ENCODE assay signal across 18 mouse cellular contexts in genomic region chr9:101717911-101718310, GRCm38 (mm10).
DNase-seq lines count a peak whose midpoint lies in the region; ATAC-seq lines count a peak whose summit lies in the region.
"Had no signal": no experiment of that assay in that cellular context is flagged by ENCODE, and none has a peak within 500 bp of the region (broad histone marks: within the 10 kb centered on the region; RNA-seq: fewer than 3 reads in every experiment).

No protein-coding gene starts in this region.

- no peak overlapping the region for H3K4me3 ChIP-seq in forebrain, embryonic 14.5 days (ENCODE audit: low read depth, low read length)
- no peak overlapping the region for H3K4me3 ChIP-seq in forebrain, embryonic 16.5 days (replicated peaks; ENCODE audit: low read length)
- no peak overlapping the region for H3K4me3 ChIP-seq in hindbrain, embryonic 10.5 days
- no peak overlapping the region for H3K4me3 ChIP-seq in midbrain, embryonic 13.5 days (replicated peaks)
- H3K4me3 ChIP-seq in neural tube, embryonic 15.5 days (replicated peaks), result no peak overlapping the region
- no peak overlapping the region for H3K4me3 ChIP-seq in kidney, embryonic 14.5 days (ENCODE audit: low read length)
- no peak overlapping the region for H3K4me3 ChIP-seq in liver, embryonic 12.5 days
- H3K4me3 ChIP-seq: heart, embryonic 12.5 days; kidney, embryonic 15.5 days; left cerebral cortex, adult 2 months had no signal

- H3K9me3 ChIP-seq in forebrain, embryonic 14.5 days (replicated peaks; ENCODE audit: control insufficient read depth, low read length), result 0 out of 2 replicates have a peak, but pooled peaks cover 2% of the 10 kb centered on the region
- H3K9me3 ChIP-seq in forebrain, embryonic 16.5 days (ENCODE audit: control insufficient read depth, low read length), result no peaks in the 10 kb centered on the region; the same call in 1 of the 2 replicates
- no peaks in the 10 kb centered on the region for H3K9me3 ChIP-seq in hindbrain, embryonic 10.5 days
- no peaks in the 10 kb centered on the region for H3K9me3 ChIP-seq in midbrain, embryonic 13.5 days
- H3K9me3 ChIP-seq in neural tube, embryonic 15.5 days (replicated peaks), result no peaks in the 10 kb centered on the region
- H3K9me3 ChIP-seq in kidney, embryonic 14.5 days (ENCODE audit: control insufficient read depth, low read length), result no peaks in the 10 kb centered on the region
- H3K9me3 ChIP-seq in liver, embryonic 12.5 days (replicated peaks), result no peaks in the 10 kb centered on the region
- H3K9me3 ChIP-seq: kidney, embryonic 15.5 days had no signal

- no peaks in the 10 kb centered on the region for H3K27me3 ChIP-seq in forebrain, embryonic 14.5 days (replicated peaks; ENCODE audit: control insufficient read depth, insufficient read depth, low read length)
- H3K27me3 ChIP-seq in forebrain, embryonic 16.5 days (replicated peaks; ENCODE audit: control insufficient read depth, insufficient read depth, low read length), result no peaks in the 10 kb centered on the region
- no peaks in the 10 kb centered on the region for H3K27me3 ChIP-seq in hindbrain, embryonic 10.5 days (ENCODE audit: insufficient read depth, poor library complexity, severe bottlenecking)
- no peaks in the 10 kb centered on the region for H3K27me3 ChIP-seq in midbrain, embryonic 13.5 days
- no peaks in the 10 kb centered on the region for H3K27me3 ChIP-seq in neural tube, embryonic 15.5 days (replicated peaks)
- H3K27me3 ChIP-seq in kidney, embryonic 14.5 days (ENCODE audit: control insufficient read depth, insufficient read depth, low read length), result no peaks in the 10 kb centered on the region
- H3K27me3 ChIP-seq in liver, embryonic 12.5 days (replicated peaks), result no peaks in the 10 kb centered on the region
- H3K27me3 ChIP-seq: heart, embryonic 12.5 days; kidney, embryonic 15.5 days; megakaryocyte, embryonic 14.5 days had no signal

- ATAC-seq in forebrain, embryonic 14.5 days, result no peak
- ATAC-seq in forebrain, embryonic 16.5 days, result no peak
- ATAC-seq in midbrain, embryonic 13.5 days, result peak; percentile 55; the same call in 1 of the 2 replicates
- ATAC-seq in neural tube, embryonic 15.5 days (ENCODE audit: low FRiP score), result peak; percentile 86
- ATAC-seq in kidney, embryonic 14.5 days (ENCODE audit: low FRiP score, low TSS enrichment), result no peak
- no peak for ATAC-seq in liver, embryonic 12.5 days

- H3K36me3 ChIP-seq in forebrain, embryonic 14.5 days (ENCODE audit: control insufficient read depth, insufficient read depth, low read length), result no peaks in the 10 kb centered on the region
- no peaks in the 10 kb centered on the region for H3K36me3 ChIP-seq in forebrain, embryonic 16.5 days (ENCODE audit: control insufficient read depth, insufficient read depth)
- H3K36me3 ChIP-seq in hindbrain, embryonic 10.5 days, result no peaks in the 10 kb centered on the region
- no peaks in the 10 kb centered on the region for H3K36me3 ChIP-seq in midbrain, embryonic 13.5 days
- H3K36me3 ChIP-seq in neural tube, embryonic 15.5 days, result no peaks in the 10 kb centered on the region
- H3K36me3 ChIP-seq in kidney, embryonic 14.5 days (ENCODE audit: control insufficient read depth, insufficient read depth, low read length), result no peaks in the 10 kb centered on the region
- no peaks in the 10 kb centered on the region for H3K36me3 ChIP-seq in liver, embryonic 12.5 days
- H3K36me3 ChIP-seq: heart, embryonic 12.5 days; kidney, embryonic 15.5 days had no signal

- H3K4me2 ChIP-seq in forebrain, embryonic 14.5 days (ENCODE audit: low read length), result no peak overlapping the region
- H3K4me2 ChIP-seq in forebrain, embryonic 16.5 days (ENCODE audit: low read length), result no peak overlapping the region
- no peak overlapping the region for H3K4me2 ChIP-seq in midbrain, embryonic 13.5 days (replicated peaks)
- no peak overlapping the region for H3K4me2 ChIP-seq in neural tube, embryonic 15.5 days
- H3K4me2 ChIP-seq in kidney, embryonic 14.5 days (replicated peaks; ENCODE audit: low read depth, low read length), result no peak overlapping the region
- H3K4me2 ChIP-seq in liver, embryonic 12.5 days, result no peak overlapping the region
- H3K4me2 ChIP-seq: heart, embryonic 12.5 days; kidney, embryonic 15.5 days; lung, embryonic 14.5 days had no signal

- H3K4me1 ChIP-seq in forebrain, embryonic 14.5 days (ENCODE audit: control insufficient read depth, insufficient read depth, low read length), result no peaks in the 10 kb centered on the region
- H3K4me1 ChIP-seq in forebrain, embryonic 16.5 days (replicated peaks; ENCODE audit: control insufficient read depth, insufficient read depth, low read length), result 0 out of 2 replicates have a peak, but pooled peaks cover 3% of the 10 kb centered on the region
- H3K4me1 ChIP-seq in hindbrain, embryonic 10.5 days (replicated peaks), result peaks cover 18% of the 10 kb centered on the region
- H3K4me1 ChIP-seq in midbrain, embryonic 13.5 days (replicated peaks), result peaks cover 15% of the 10 kb centered on the region
- H3K4me1 ChIP-seq in neural tube, embryonic 15.5 days, result peaks cover 10% of the 10 kb centered on the region
- no peaks in the 10 kb centered on the region for H3K4me1 ChIP-seq in kidney, embryonic 14.5 days (ENCODE audit: control insufficient read depth, insufficient read depth, low read length)
- H3K4me1 ChIP-seq in liver, embryonic 12.5 days, result no peaks in the 10 kb centered on the region
- H3K4me1 ChIP-seq: heart, embryonic 12.5 days; kidney, embryonic 15.5 days; megakaryocyte, embryonic 14.5 days had no signal

- 33% methylated on average over 2 of the region's 2 CpGs for WGBS in forebrain, embryonic 14.5 days
- WGBS in forebrain, embryonic 16.5 days, result 25% methylated on average over 2 of the region's 2 CpGs
- 33% methylated on average over 2 of the region's 2 CpGs for WGBS in hindbrain, embryonic 10.5 days
- 34% methylated on average over 2 of the region's 2 CpGs for WGBS in midbrain, embryonic 13.5 days
- 22% methylated on average over 2 of the region's 2 CpGs for WGBS in neural tube, embryonic 15.5 days
- 46% methylated on average over 2 of the region's 2 CpGs for WGBS in kidney, embryonic 14.5 days
- 26% methylated on average over 2 of the region's 2 CpGs for WGBS in liver, embryonic 12.5 days (ENCODE audit: insufficient replicate concordance)

- H3K9ac ChIP-seq in forebrain, embryonic 14.5 days (ENCODE audit: low read length), result no peak overlapping the region
- no peak overlapping the region for H3K9ac ChIP-seq in forebrain, embryonic 16.5 days (replicated peaks; ENCODE audit: low read depth, low read length)
- no peak overlapping the region for H3K9ac ChIP-seq in midbrain, embryonic 13.5 days (replicated peaks)
- no peak overlapping the region for H3K9ac ChIP-seq in neural tube, embryonic 15.5 days (replicated peaks)
- H3K9ac ChIP-seq in kidney, embryonic 14.5 days (ENCODE audit: low read depth, low read length), result no peak overlapping the region
- no peak overlapping the region for H3K9ac ChIP-seq in liver, embryonic 12.5 days
- H3K9ac ChIP-seq: heart, embryonic 12.5 days; kidney, embryonic 15.5 days; lung, embryonic 14.5 days had no signal

- DNase-seq in forebrain, embryonic 14.5 days (ENCODE audit: low spot score), result peak; percentile 45
- no peak for DNase-seq in hindbrain, embryonic 10.5 days (ENCODE audit: low spot score)
- DNase-seq in left cerebral cortex, postnatal 10 days (ENCODE audit: extremely low spot score in 1 of 2, low spot score in 2 of 2), result no peak
- DNase-seq: adrenal gland, postnatal 10 days; gastrocnemius, postnatal 36 days; liver; lung, embryonic 14.5 days; right cerebral cortex, postnatal 25 days; thymus, postnatal 36 days had no signal

- intact Hi-C loops in left cerebral cortex, postnatal 10 days (cut with DNase I), result no loop called here

- H3K27ac ChIP-seq in forebrain, embryonic 14.5 days (ENCODE audit: low read depth, low read length), result no peak overlapping the region
- H3K27ac ChIP-seq in forebrain, embryonic 16.5 days (ENCODE audit: low read length), result no peak overlapping the region
- 0 out of 2 replicates have a peak overlapping the region, but pooled peaks have one; percentile 16 for H3K27ac ChIP-seq in hindbrain, embryonic 10.5 days
- H3K27ac ChIP-seq in midbrain, embryonic 13.5 days, result peak overlapping the region; percentile 35; the same call in 1 of the 2 replicates
- peak overlapping the region; percentile 54; the same call in 1 of the 2 replicates for H3K27ac ChIP-seq in neural tube, embryonic 15.5 days (replicated peaks)
- H3K27ac ChIP-seq in kidney, embryonic 14.5 days (ENCODE audit: low read depth, low read length), result no peak overlapping the region
- no peak overlapping the region for H3K27ac ChIP-seq in liver, embryonic 12.5 days
- H3K27ac ChIP-seq: kidney, embryonic 15.5 days; left cerebral cortex, adult 2 months had no signal

Comparison
In these comparisons a context has a peak if more than half of its experiments do, and no peak if none do; other contexts are left out.
1. ATAC-seq: peak in midbrain, embryonic 13.5 days (single experiment) and neural tube, embryonic 15.5 days (single experiment); none in forebrain, embryonic 14.5 days (single experiment), forebrain, embryonic 16.5 days (single experiment), kidney, embryonic 14.5 days (single experiment) and liver, embryonic 12.5 days (single experiment).
2. H3K27ac ChIP-seq: peak in hindbrain, embryonic 10.5 days (single experiment), midbrain, embryonic 13.5 days (single experiment) and neural tube, embryonic 15.5 days (single experiment); none in forebrain, embryonic 14.5 days (single experiment), forebrain, embryonic 16.5 days (single experiment), kidney, embryonic 14.5 days (single experiment) and liver, embryonic 12.5 days (single experiment).